Mouse (Mus musculus) monocyte, adult 59 days (primary cell): ENCODE data around the gene Pex10. TPM values are rescaled to one million over a fixed set of nuclear protein-coding genes. Genes with fewer than 3 reads are reported as not detected.

Source experiments
- total RNA-seq, 2 experiments: library from RNA; stranded (reverse); gene quantifications; one replicate each; pipeline ENCODE4 v1.2.4; 2023

Pex10 gene
- total RNA-seq, result 1 to 10 TPM; 7.7 to 9.5 TPM

DNA sequence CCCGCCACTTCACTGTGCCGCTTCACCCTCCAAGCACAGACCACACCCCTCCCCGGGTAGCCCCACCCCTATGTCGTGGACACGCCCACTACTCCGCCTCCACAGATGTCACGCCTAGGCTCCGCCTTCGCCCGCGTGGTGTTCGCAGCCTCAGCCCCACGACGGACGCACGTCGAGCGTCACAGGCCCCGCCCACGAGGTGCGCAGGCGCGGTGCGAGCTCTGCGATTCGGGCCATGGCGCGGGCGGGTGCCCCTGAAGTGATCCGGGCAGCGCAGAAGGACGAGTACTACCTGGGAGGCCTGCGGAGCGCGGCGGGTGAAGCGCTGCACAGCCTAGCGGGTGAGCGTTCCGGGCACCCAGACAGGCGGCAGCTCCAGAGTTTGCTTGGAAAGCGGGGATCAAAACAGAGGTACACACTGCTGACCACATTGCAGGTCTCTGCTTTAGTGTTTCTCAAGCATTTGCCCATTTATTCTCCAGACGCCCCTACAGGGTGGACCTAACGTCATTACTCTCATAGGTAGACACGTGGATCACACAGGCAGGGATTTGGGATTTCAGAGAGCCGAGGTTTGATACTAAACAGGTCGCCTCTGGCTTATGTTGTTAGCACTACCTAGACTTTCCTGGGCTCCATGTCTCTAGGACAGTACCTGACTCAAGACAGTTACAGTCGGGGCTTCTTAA is at the start of gene Pex10:
Gene Pex10, plus strand, starts transcription at position 183 of the 689 bp plus-strand sequence.

DNA sequence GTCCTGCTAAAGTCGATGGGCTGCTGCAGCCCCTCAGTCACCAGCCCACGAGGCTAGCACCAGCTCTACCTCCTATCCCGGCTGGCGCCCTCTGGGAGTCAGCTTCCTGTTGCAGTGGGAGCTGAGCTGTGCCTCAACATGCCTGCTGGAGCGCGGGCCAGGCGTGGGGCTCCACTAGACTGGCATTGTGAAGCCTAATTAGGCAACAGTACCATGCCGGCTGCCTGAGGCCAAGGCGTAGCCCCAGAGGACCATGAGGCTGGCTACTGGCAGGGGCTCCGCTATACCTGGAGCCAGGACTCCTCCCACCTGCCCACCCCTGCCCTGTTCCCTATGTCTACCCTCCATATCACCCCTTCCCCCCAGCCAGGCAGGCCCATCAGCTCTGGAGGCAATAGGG is 10.1 kb upstream of the Pex10 start, which contains the start of gene Plch2:
Gene Plch2, minus strand, starts transcription at position 61 of the 400 bp plus-strand sequence.

GRCm38 (mm10) chr4:155086108-155087024 is 19.6 kb downstream of the Pex10 start, which contains the start of the genes Rer1 and Morn1:
Gene Rer1 (minus strand): TSS chr4:155086382.
Gene Morn1 (plus strand): TSS chr4:155086577.

Other genes with a start within 250 kb of the Pex10 start
- gene Ttc34, start 229.6 kb upstream of the Pex10 start, total RNA-seq, result not detected
- 1 to 10 TPM in 1 of 2 experiments, under 1 TPM in 1; 0.18 to 1.0 TPM for gene Mmel1, start 197.4 kb upstream of the Pex10 start, total RNA-seq
- 10 to 100 TPM; 18.9 to 20.4 TPM for gene Fam213b, start 167.9 kb upstream of the Pex10 start, total RNA-seq
- 100 to 1,000 TPM in 1 of 2 experiments, 10 to 100 TPM in 1; 96.2 to 114 TPM for gene Tnfrsf14, start 138.5 kb upstream of the Pex10 start, total RNA-seq
- gene Hes5, start 106.1 kb upstream of the Pex10 start, total RNA-seq, result not detected
- 10 to 100 TPM; 39.6 to 40.8 TPM for gene Pank4, start 102.9 kb upstream of the Pex10 start, total RNA-seq
- gene Plch2, start 10.2 kb upstream of the Pex10 start, total RNA-seq, result not detected
- gene Rer1, start 19.4 kb downstream of the Pex10 start, total RNA-seq, result 10 to 100 TPM; 60.0 to 67.7 TPM
- 1 to 10 TPM; 1.5 to 2.3 TPM for gene Morn1, start 19.6 kb downstream of the Pex10 start, total RNA-seq
- gene Ski, start 155.6 kb downstream of the Pex10 start, total RNA-seq, result 10 to 100 TPM; 41.7 to 45.4 TPM
- 10 to 100 TPM; 25.1 to 28.0 TPM for gene Faap20, start 182.8 kb downstream of the Pex10 start, total RNA-seq